Mouse (Mus musculus): Measurements from ENCODE around the gene Magix. TPM values are rescaled to one million over a fixed set of nuclear protein-coding genes. Genes with fewer than 3 reads are reported as not detected.
"Not testable (repeated sequence)": the region's sequence is repeated elsewhere in the genome, so short reads cannot be mapped to it uniquely, and the experiment has no call there.

The Magix gene
- total and polyA plus RNA-seq, 2 experiments from 2014 or later: 0.22 TPM; not detected in 1

GRCm38 (mm10) chrX:7722282-7722611, 41.2 kb upstream of the Magix start:
- no peaks in the 10 kb centered on the region for H3K9me3 ChIP-seq (ENCODE audit: low read length)
- TF ChIP-seq CTCF (IDR thresholded peaks at IDR 0.05; ENCODE audit: low read depth): no peak
- H3K36me3 ChIP-seq (ENCODE audit: insufficient read depth): 0 out of 2 replicates have a peak, but pooled peaks cover 2% of the 10 kb centered on the region
- H3K9ac ChIP-seq: peak overlapping the region; percentile 62
- H3K4me3 ChIP-seq (ENCODE audit: low read depth, low read length): peak overlapping the region; percentile 46
- H3K4me1 ChIP-seq (ENCODE audit: insufficient read depth): no peaks in the 10 kb centered on the region
- peak overlapping the region; percentile 56 for H3K4me2 ChIP-seq (ENCODE audit: low read depth)
- H3K27ac ChIP-seq (ENCODE audit: low read depth, low read length): peak overlapping the region; percentile 85; the same call in 1 of the 2 replicates
- ATAC-seq: peak; percentile 16; the same call in 1 of the 2 replicates
- WGBS: 29% methylated on average over 11 of the region's 11 CpGs
- DNase-seq: no peak
- no peaks in the 10 kb centered on the region for H3K27me3 ChIP-seq (ENCODE audit: insufficient read depth, low read length)

- Histone ChIP-seq H3K27ac (ENCODE audit: low read depth, low read length) (peak within 1 kb of the TSS; percentile 85), H3K4me3 (ENCODE audit: low read depth, low read length) (peak within 1 kb of the TSS; percentile 46), H3K27me3 (ENCODE audit: insufficient read depth, low read length) (no peaks in the 10 kb centered on the region), H3K9ac (peak within 1 kb of the TSS; percentile 62), H3K9me3 (ENCODE audit: low read length) (no peaks in the 10 kb centered on the region), H3K36me3 (ENCODE audit: insufficient read depth) (no peaks in the 10 kb centered on the region), H3K4me1 (ENCODE audit: insufficient read depth) (no peaks in the 10 kb centered on the region), H3K4me2 (ENCODE audit: low read depth) (peak within 1 kb of the TSS; percentile 56)
- DNase-seq: peak; percentile 86
- TF ChIP-seq CTCF (IDR thresholded peaks at IDR 0.05; ENCODE audit: low read depth): no peak
- WGBS: 29% methylated on average over 22 of the region's 22 CpGs
- ATAC-seq: peak; percentile 95
Observed at GRCm38 (mm10) chrX:7721514-7722281, 40.6 kb upstream of the Magix start, which contains the start of gene Gm45208. Gene Gm45208 (plus strand): TSS chrX:7722245.

- not testable (repeated sequence) for H3K27ac ChIP-seq (ENCODE audit: low read depth, low read length); H3K4me3 ChIP-seq (ENCODE audit: low read depth, low read length); DNase-seq; H3K4me1 ChIP-seq (ENCODE audit: insufficient read depth); H3K4me2 ChIP-seq (ENCODE audit: low read depth); H3K27me3 ChIP-seq (ENCODE audit: insufficient read depth, low read length); H3K36me3 ChIP-seq (ENCODE audit: insufficient read depth); H3K9ac ChIP-seq; ATAC-seq; H3K9me3 ChIP-seq (ENCODE audit: low read length)
- WGBS: 52% methylated on average over 1 of the region's 1 CpGs
Observed at GRCm38 (mm10) chrX:7716058-7716457, 35.0 kb upstream of the Magix start.

GRCm38 (mm10) chrX:7714135-7714899, 33.3 kb upstream of the Magix start, which contains the start of gene Wdr45:
Gene Wdr45 (plus strand): TSS chrX:7714333.
- not testable (repeated sequence) for H3K27me3 ChIP-seq (ENCODE audit: insufficient read depth, low read length); H3K36me3 ChIP-seq (ENCODE audit: insufficient read depth); H3K9me3 ChIP-seq (ENCODE audit: low read length); H3K4me1 ChIP-seq (ENCODE audit: insufficient read depth); H3K27ac ChIP-seq (ENCODE audit: low read depth, low read length)
- WGBS: 24% methylated on average over 37 of the region's 60 CpGs
- Histone ChIP-seq H3K4me3 (ENCODE audit: low read depth, low read length) (peak within 1 kb of the TSS; percentile 27), H3K9ac (peak within 1 kb of the TSS; percentile 18; the same call in 1 of the 2 replicates), H3K4me2 (ENCODE audit: low read depth) (peak within 1 kb of the TSS; percentile 44)
- peak; percentile 95 for DNase-seq
- ATAC-seq: peak; percentile 98

- DNase-seq; H3K9me3 ChIP-seq (ENCODE audit: low read length); H3K36me3 ChIP-seq (ENCODE audit: insufficient read depth); H3K4me1 ChIP-seq (ENCODE audit: insufficient read depth); H3K27ac ChIP-seq (ENCODE audit: low read depth, low read length); H3K27me3 ChIP-seq (ENCODE audit: insufficient read depth, low read length): not testable (repeated sequence)
- Histone ChIP-seq H3K9ac (peak overlapping the region; percentile 18; the same call in 1 of the 2 replicates), H3K4me2 (ENCODE audit: low read depth) (peak overlapping the region; percentile 44), H3K4me3 (ENCODE audit: low read depth, low read length) (peak overlapping the region; percentile 27)
- 34% methylated on average over 4 of the region's 12 CpGs for WGBS
- ATAC-seq: peak; percentile 11; the same call in 1 of the 2 replicates
Observed at GRCm38 (mm10) chrX:7713764-7714134, 32.7 kb upstream of the Magix start.

- H3K27ac ChIP-seq (ENCODE audit: low read depth, low read length): 0 out of 2 replicates have a peak within 1 kb of the TSS, but pooled peaks have one; percentile 35
Observed at GRCm38 (mm10) chrX:7696954-7697381, 15.9 kb upstream of the Magix start, which contains the start of gene Gpkow. Gene Gpkow (plus strand): TSS chrX:7697131.

GRCm38 (mm10) chrX:7696520-7696919, 15.5 kb upstream of the Magix start:
- ATAC-seq: peak; percentile 34
- no peaks in the 10 kb centered on the region for H3K9me3 ChIP-seq (ENCODE audit: low read length)
- no peak overlapping the region for H3K27ac ChIP-seq (ENCODE audit: low read depth, low read length)
- peak overlapping the region; percentile 31; the same call in 1 of the 2 replicates for H3K4me2 ChIP-seq (ENCODE audit: low read depth)
- no peak for TF ChIP-seq CTCF (IDR thresholded peaks at IDR 0.05; ENCODE audit: low read depth)
- H3K27me3 ChIP-seq (ENCODE audit: insufficient read depth, low read length): no peaks in the 10 kb centered on the region
- no peaks in the 10 kb centered on the region for H3K36me3 ChIP-seq (ENCODE audit: insufficient read depth)
- no peak overlapping the region for H3K9ac ChIP-seq
- 41% methylated on average over 6 of the region's 6 CpGs for WGBS
- no peaks in the 10 kb centered on the region for H3K4me1 ChIP-seq (ENCODE audit: insufficient read depth)
- DNase-seq: no peak
- H3K4me3 ChIP-seq (ENCODE audit: low read depth, low read length): no peak overlapping the region

More at GRCm38 (mm10) chrX:7696954-7697381, 15.9 kb upstream of the Magix start, which contains the start of gene Gpkow:
- H3K36me3 ChIP-seq (ENCODE audit: insufficient read depth): no peaks in the 10 kb centered on the region
- peak within 1 kb of the TSS; percentile 50 for H3K4me3 ChIP-seq (ENCODE audit: low read depth, low read length)
- WGBS: 23% methylated on average over 33 of the region's 33 CpGs
- H3K4me2 ChIP-seq (ENCODE audit: low read depth): peak within 1 kb of the TSS; percentile 48
- no peaks in the 10 kb centered on the region for H3K4me1 ChIP-seq (ENCODE audit: insufficient read depth)
- H3K27me3 ChIP-seq (ENCODE audit: insufficient read depth, low read length): no peaks in the 10 kb centered on the region
- peak; percentile 92 for DNase-seq
- peak within 1 kb of the TSS; percentile 55 for H3K9ac ChIP-seq
- TF ChIP-seq CTCF (IDR thresholded peaks at IDR 0.05; ENCODE audit: low read depth): no peak
- peak; percentile 98 for ATAC-seq
- H3K9me3 ChIP-seq (ENCODE audit: low read length): no peaks in the 10 kb centered on the region

Data from forebrain, postnatal 0 days (tissue).